Mouse (Mus musculus) liver, embryonic 14.5 days (tissue): ENCODE results near the gene Senp7.

Experiments used
- CTCF ChIP-seq: IDR thresholded peaks from 2 replicates; pipeline ENCODE4 v1.5.1; 2016; ENCODE audit warnings: antibody characterized with exemption, low read depth, control low read depth
- EP300 ChIP-seq: IDR thresholded peaks from 2 replicates; pipeline ENCODE4 v1.6.1; 2016; ENCODE audit warnings: antibody characterized with exemption, low read depth

DNA sequence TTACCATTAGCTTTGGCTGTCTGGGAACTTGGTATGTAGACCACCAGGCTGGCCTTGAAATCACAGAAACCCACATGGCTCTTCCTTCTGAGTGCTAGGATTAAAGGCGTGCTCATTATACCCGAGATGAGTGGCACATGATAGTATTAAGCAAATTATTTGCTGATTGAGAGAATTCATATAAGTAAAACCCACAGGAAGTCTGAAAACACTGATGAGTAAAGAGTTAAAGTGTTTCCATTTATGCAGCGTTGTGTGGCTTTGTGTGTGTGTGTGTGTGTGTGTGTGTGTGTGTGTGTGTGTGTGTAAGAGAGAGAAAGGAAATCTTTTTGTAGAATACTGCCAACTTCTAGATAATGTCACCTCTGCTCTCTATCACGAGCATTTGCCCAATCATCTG is 33.6 kb downstream of the Senp7 start:
- TF ChIP-seq CTCF (no peak), EP300 (no peak)
